Mouse (Mus musculus): Measurements from ENCODE around the gene Zbtb9.
A peak's percentile ranks its signal among the peaks of the same experiment; 100 is the strongest.

Gene Zbtb9

DNA sequence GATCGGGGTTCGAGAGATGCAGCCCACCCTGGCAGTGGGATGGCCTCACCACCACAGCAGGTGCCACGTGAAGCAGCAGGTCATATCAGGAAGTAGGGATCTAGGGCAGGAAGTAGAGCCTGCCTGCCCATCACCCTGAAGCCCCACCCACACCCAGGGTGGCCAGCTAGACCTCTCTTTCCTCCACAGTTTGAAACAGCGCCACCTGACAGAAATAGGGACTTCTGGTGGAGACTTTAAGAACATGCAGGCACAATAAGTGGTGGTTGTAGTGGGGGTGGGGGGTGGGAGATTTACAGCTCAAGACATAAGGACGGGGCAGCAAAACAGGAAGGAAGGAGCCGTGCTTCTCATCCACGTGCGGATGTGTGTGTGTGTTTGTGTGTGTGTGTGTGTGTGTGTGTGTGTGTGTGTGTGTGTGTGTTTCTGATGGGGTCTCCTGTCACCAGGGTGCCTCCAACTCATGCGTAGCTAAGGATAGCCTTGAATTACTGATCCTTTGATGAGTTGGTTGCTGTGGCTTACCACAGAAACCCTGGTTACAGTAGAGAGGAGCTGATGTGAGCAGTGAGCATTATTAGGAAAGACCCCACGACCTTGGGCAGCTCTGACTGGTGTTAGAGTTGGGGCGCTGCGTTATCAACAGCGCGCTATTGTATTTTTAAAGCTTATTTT lies 39.2 kb downstream of the Zbtb9 start:
- DNase-seq (ENCODE audit: low read depth, low spot score), result no peak

DNA sequence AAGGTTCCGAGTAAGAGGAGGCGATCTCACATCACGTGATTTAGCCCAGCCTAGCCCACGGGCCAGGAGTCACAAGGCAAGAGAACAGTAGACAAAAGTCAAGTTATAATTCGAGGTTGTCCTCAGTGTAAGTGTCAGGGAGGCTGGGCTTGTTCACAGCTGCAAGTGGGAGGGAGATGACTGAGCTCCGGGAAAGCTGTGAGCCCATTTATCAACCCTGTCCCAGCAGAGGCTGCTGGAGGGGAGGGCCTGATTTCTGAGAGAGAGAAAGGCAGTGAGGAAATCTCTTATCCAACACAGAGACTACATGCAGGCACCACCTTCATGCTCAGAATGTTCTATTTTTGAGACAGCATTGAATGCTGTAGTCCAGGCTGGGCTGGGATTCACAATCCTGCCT lies 39.9 kb downstream of the Zbtb9 start:
- peak; percentile 82 for DNase-seq (ENCODE audit: low read depth, low spot score)

DNA sequence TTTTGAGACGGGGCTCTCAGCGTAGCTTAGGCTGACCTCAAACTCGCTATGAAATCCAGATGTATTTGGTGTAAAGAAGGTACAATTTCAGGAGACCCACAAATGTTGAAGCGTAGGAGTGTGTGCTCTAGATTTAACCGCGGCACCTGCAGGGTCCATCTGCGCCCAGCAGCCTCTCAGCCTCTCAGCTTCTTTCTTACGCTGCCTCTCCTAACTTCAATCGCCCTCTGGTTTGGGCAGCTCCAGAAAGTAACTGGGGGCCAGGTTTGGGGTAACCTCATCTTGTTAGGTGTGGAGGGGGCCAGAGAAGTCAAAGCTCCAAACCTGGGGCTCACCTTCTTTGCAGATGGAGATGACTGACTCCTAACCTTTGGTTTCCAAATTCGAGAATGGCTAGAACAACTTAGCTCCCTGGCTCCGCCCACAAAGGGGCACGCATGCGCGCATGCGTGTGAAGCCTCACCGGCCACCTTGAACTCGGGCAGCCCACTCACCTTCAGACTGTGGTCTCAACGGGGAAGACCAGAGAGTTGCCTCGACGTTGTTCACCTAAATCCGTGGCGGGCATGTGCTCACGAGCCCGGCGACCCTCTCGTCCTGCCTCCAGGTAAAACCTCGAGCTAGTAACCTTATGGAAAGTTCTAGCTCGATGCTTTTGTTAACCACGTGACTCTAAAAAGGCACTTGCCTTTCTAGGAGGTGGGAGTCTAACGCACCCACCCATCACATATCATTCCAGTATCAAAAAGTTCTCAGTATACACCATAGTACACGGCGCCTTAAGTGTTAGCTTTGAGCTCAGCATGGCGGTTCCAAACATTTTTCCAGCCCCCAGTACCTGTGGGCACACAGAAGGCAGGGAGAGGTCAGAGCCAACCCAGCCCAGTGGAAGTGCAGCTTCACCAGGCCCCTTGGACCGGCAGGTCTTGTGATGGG lies 44.9 kb downstream of the Zbtb9 start:
- peak; percentile 72 for DNase-seq (ENCODE audit: low read depth, low spot score)

DNA sequence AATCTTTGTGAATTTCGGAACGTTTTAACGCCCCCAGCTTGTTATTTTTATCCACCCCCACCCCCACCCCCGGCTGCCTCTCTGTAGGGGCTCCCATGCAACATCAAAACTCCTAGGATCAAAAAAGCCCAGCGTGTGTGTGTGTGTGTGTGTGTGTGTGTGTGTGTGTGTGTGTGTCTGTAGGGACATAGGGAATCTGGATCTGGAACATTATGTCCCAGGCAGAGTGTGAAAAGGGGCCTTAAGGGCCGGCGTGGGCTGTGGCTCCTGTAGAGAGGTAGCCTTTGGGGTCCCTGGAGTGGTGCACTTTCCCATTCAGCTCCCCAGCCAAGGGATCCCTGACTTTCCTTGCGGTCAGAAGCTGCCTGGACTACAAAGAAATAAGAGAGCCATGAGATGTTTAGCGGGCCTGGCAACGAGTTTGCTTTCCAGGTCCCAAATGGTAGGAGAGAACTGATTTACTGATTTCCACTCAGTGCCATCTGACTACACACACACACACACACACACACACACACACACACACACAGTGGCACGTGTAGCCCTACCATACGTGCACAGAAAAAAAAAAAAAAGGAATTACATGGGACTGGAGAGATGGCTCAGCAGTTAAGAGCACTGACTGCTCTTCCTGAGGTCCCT lies 45.7 kb downstream of the Zbtb9 start:
- DNase-seq (ENCODE audit: low read depth, low spot score), result peak; percentile 56

DNA sequence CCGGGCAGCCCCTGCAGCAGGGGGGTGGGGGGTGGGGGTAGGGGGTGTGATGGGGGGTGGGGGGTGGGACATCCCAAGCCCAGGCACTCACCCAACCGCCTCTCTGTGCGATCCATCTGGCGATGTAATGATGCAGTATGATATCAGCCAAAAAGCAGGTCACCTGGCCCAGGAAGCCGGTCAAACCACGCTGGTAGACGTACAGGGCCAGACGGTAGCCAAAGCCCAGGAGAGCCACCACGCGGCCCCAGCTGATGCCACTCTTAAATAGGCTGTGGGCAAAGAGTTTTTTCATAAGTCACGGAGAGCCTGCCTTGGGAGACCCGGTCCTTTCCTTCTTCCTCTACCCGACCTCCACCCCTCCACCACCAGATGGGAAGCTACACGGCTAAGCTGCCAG lies 48.1 kb downstream of the Zbtb9 start:
- no peak for DNase-seq (ENCODE audit: low read depth, low spot score)

DNA sequence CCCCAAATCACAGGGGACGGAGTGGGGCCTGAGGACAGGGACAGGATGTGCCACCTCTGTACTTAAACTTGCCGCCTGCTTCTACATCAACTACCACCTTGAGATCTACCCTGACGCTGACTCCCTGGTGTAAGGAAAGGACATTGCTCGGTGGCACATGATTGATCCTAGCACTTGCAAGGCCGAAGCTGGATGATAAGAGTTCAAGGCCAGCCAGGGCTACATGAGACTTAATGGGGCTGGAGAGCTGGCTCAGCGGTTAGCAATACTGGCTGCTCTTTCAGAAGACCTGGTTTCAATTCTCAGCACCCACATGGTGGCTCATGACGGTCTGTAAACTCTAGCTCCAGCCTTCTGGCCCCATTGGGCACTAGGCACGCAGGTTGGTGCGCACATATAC lies 48.8 kb downstream of the Zbtb9 start:
- no peak for DNase-seq (ENCODE audit: low read depth, low spot score)

DNA sequence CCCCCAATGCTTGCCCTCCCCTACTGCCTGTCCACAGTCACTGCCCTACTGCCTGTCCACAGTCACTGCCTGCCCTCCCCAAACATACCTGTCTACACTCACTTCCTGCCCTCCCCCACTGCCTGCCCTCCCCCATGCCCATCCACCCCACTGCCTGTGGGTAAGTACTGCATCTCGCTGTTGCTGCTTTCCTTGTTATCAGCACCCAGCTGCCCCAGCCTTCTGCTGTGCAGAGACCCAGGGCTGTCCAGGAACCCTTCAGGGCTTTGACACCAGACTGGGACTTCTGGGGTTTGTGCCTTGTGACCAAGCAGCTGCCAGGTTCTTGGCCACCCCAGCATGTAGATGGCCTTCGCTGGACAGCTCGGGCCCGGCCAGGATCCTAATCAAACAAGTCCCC lies 50.4 kb downstream of the Zbtb9 start:
- no peak for DNase-seq (ENCODE audit: low read depth, low spot score)

DNA sequence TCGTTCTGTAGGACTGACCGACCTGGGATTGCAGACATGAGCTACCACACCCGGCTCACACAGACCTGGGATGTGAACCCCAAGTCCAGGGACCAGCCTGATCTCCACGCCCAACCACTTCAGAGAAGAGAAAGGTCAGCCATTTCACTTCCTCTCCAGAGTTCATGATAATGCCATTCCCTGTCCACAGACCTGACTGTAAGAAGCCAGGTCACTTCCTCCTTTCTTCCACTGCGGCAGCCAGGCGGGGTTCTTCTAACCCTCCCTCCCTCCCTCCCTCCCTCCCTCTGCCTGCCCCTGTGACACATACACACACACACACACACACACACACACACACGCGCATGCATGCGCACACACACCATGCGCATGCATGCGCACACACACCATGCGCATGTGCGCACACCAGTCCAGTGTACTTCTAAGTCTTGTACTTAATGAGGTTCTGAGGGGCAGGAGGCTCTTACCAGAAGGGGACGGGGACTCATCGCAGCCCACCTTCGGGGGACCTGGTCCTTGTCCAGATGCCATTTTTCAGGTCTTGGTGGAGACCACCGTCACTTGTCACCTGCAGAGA lies 52.4 kb downstream of the Zbtb9 start:
- no peak for DNase-seq (ENCODE audit: low read depth, low spot score)

DNA sequence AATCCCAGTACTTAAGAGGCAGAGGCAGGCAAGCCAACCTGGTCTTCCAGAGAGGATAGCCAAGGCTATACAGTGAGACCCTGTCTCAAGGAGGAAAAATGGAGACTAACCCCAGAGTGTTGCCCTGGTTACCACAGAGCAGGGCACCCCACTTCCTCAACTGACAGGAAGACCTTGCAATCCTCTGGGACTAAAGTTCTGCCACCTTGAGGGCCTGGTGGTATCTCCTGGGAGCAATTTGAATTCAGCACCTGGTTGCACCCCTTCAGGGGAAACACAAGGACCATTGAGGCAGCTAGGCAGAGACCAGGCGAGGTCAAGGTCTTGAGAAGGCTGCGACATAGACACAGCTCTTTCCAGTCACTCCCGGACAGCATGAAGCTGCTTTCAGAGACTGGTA lies 53.0 kb downstream of the Zbtb9 start:
- DNase-seq (ENCODE audit: low read depth, low spot score), result no peak

DNA sequence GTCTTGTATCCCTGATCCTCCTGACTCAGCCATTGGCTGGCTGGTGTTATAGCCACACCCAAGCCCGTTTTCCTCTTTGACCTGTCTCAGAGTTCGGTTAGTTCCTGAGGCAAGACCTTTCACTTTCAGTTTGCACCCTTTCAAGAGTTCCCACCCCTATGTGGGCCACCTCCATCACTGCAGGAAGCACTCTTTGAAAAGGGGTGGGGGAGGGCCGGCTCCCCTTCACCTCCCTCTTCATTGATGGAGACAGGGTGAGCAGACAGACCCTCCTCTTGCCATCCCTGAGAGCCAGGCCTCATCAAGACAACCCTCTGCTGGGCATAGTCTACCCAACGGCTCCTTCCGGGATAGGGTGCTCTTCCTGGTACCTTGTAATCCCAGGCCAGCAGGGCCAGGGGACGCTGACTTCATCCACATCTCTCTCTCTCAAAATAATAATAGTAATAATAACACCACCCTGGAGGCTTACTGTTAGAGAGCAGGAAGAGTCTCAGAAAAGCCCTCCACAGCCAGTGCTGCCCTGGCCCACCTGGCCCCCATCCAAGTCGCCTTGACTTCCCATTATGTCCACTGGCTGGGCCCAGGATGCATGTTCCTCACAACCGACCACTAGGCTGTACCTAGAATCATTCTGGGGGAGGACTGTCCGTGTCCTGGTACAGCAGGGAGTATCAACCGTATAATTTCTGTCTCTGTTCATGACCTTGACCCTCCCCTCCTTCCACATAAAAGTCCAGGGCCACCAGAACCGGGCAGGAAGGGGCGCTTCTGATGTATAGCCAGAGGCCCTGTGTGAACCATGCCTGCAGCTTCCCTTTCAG lies 54.7 kb downstream of the Zbtb9 start:
- DNase-seq (ENCODE audit: low read depth, low spot score), result no peak

DNA sequence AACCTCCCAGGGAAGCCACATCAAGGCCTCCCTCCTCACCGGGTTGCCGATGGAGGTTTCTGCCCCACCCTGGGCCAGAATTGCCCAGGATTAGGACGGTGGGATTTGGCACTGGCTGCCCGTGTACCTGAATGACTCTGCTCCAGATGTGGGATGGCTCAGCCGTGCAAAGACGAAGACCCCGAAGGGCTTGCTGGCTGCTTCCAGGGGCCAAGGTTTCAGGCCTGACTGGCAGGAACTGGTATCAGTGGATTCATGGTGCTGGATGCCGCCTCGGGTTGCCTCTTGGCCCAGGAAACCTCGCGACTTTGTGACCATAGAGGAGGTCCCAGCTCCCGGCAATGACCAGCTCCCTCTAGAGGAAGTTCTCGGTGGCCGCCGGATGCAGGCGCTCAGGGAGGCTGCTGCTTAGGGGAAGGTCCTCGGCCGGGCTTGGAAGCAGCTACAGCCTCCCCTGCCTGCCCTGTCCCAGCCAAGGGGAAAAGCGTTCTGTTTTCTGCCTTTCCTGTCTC lies 55.4 kb downstream of the Zbtb9 start:
- DNase-seq (ENCODE audit: low read depth, low spot score), result peak; percentile 74

DNA sequence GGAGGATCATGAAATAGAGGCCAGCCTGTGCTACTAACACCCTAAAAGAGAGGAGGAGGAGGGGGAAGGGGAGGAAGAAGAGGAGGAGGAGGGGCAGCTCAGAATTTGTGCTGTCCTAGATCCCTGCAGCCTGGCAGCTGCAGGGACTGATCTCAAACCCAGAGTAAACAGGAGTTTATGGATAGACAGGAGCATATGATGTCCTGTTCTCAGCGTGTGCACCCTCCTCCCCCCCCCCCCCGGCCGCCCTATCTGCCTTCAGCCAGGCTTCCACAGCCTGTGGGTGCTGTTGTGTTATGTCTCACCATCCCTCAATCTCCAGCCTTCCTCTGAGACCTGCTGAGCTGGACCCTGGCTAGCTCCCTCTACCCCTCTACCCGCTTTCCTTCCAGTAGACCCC lies 55.9 kb downstream of the Zbtb9 start, which contains the start of gene Bak1:
Bak1 (minus strand) TSS at position 101 of the 400 bp plus-strand sequence.
- no peak for DNase-seq (ENCODE audit: low read depth, low spot score)

DNA sequence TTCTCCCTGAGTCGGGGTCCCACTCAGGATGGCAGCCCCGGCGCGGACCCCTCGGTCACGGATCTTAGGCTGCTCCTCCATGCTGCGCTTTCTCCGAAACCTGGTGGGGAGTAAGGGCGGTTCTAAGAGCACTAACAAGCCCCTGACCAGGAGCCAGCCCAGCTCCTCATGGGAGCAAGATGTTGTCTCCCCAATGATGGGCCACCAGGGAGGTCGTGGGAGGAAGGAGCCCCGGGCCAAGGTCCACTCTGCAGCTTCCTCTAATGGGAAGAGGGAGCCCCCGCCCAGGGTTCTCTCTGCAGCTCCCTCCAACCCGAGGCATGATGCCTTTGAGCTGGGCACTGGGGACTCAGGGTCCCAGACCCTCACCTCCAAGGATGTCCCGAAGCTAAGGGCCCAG lies 56.5 kb downstream of the Zbtb9 start:
- no peak for DNase-seq (ENCODE audit: low read depth, low spot score)

DNA sequence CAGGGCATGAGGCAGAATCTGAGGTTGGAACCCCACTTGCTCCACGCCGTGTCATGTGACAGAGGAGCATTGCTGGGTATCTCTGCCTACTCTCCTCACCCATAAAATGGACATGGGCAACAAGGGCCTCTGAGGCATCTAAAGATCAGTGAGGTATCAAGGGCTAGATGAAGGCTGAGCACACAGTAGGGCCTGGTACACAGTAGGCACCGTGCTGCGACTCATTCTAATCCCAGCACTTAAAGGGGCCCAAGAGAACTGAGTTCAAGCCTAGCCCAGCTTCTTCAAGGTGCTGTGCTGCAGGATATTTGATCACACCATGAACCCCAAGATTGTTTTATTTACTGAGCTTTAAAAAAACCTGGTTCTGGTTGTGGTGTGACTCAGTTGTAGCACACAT lies 57.9 kb downstream of the Zbtb9 start:
- DNase-seq (ENCODE audit: low read depth, low spot score), result no peak

DNA sequence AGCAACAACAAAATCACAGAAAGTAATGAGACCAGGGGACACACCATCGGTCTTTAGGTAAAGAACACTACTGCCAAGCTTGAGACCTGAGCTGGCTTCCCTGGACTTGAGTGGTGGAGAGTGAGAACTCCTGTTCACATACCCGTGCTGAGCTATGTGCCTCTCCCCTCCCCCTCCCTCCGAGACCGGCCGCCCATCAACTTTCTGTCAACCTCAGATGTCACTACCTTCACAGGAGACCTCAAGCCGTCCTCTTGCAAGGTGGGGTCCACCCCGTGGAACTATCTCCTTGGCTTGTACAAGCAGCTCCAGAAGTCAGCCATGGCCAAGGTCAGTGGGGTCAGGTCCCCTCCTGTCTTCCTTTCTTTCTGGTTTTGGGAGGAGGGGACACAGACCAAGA lies 59.4 kb downstream of the Zbtb9 start:
- DNase-seq (ENCODE audit: low read depth, low spot score), result no peak

DNA sequence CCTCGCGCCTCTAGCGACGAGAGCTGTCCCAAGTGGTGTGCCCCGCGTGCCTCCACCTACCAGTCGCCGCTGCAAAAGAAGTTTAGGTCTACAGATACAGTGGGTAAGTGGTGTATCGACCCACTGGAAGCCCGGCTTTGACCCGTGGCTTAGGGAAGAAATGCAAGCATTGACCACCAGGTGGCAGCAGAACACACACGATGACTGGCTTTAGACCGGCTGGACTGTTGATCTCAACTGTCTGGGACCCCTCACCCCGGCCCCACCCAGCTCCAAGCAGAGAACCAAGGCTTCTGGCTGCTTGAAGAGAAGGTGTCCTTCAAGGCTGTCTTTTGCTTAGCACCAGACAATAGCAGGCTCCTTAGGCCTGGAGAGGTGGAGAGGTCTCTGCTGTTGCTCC lies 59.9 kb downstream of the Zbtb9 start:
- DNase-seq (ENCODE audit: low read depth, low spot score), result no peak

DNA sequence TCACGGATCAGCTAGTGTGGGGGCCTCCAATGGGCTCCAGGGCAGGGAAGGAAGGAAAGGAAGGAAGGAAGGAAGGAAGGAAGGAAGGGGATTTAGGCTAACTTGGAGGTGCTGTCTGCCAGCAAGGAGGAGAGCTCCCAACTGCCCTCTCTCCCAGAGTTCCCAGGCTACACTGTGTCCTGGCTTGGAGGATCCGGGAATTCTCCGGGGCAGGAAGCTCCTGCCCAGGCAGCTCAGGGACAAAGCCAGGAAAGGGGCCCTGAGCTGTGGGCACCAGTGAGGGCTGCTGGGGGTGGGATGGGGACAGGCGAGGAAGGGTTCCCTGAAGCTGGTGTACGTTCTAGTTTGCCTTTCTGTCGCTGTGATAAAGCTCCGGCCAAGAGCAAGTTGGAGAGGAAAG lies 63.5 kb downstream of the Zbtb9 start:
- no peak for DNase-seq (ENCODE audit: low read depth, low spot score)

DNA sequence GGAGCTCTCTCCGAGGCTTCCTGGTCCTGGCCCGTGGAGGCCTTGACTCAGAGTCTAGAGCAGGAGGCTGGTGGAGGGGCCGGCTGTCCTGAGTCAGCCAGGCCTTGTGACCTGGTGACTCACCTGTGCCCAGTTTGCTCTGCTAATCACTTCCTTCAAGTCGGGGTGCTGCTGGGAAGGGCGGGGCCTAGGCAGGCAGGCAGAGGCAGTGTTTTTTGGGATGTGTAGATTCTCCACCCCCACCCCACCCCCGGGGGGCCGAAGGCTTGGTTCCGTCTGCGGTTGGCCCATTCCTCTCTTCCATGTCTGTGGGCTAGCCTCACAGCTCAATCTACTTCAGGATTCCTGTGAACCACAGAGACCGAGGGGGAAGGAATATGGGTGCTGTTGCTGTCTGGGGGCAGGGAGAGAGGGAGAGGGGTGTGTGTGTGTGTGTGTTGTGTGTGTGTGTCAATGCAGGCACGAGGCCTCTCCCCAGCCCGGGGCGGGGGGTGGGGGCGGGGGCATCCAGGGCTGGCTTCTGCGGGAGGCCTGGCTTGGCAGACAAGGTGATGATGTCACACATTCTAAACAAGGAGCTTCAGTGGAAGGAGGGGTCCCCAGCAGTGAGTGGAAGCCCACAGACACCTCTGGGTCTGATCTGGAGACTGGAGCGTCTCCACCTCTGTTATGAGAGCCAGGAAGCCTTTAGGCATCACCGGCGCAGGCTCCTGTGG lies 65.5 kb downstream of the Zbtb9 start:
- no peak for DNase-seq (ENCODE audit: low read depth, low spot score)

DNA sequence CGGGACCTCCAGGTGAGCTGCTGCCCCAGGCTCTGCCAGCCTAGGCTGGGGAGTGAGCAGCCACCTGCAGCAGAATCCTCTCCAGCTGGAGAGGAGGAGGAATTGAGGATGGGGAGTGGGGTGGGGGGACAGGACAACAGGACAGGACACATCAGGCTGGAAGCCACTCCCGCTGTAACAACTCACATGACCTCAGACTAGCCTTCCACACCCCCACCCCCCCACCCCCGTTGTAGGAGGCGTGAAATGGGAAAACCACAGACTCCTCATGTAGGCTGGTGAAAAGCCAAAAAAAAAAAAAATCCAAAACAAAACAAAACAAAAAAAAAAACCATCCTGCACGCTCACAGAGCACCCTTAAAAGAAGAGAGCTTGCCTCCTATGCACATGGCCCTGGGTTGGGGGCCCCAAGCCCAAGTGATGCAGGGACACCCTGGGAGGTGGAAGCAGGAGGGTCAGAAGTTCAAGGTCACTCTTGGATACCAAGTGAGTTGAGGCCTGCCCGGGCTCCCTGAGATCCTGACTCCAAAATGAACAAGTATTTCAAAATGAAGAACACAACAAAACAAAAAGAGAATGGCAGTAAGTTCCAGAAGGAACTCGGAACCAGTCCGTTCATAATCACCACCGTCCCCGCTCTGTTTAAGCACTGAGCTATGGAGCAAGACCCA lies 66.6 kb downstream of the Zbtb9 start:
- DNase-seq (ENCODE audit: low read depth, low spot score), result no peak
